Mouse (Mus musculus) spleen, postnatal 0 days (tissue): ENCODE results near the gene Clec2l. TPM values are rescaled to one million over a fixed set of nuclear protein-coding genes. Genes with fewer than 3 reads are reported as not detected.

Experiments
- polyA plus RNA-seq: library from polyadenylated mRNA; unstranded; fragments of >200 nt; fragmentation: Nextera tagmentation; extraction: Ambion mirVana; gene quantifications from 2 replicates; pipeline ENCODE4 v1.2.1, GENCODE M21; 2015

Clec2l gene
- 0.54 and 0.96 TPM in 2 replicates for polyA plus RNA-seq

GRCm38 (mm10) chr6:38662714-38663615 lies at the start of gene Clec2l:
Gene Clec2l, plus strand, starts transcription at chr6:38663069.

GRCm38 (mm10) chr6:38636852-38637618 lies 25.8 kb upstream of the Clec2l start, which contains the start of gene Klrg2:
Gene Klrg2, minus strand, starts transcription at chr6:38637242.

Other genes with a start within 250 kb of the Clec2l start
- 11.2 and 11.4 TPM in 2 replicates for gene Ubn2, start 229.1 kb upstream of the Clec2l start, polyA plus RNA-seq
- gene Fmc1, start 129.6 kb upstream of the Clec2l start, polyA plus RNA-seq = 107 and 109 TPM in 2 replicates
- 52.1 and 57.8 TPM in 2 replicates for gene Luc7l2, start 111.7 kb upstream of the Clec2l start, polyA plus RNA-seq
- gene Klrg2, start 25.8 kb upstream of the Clec2l start, polyA plus RNA-seq = 0.07 and 0.10 TPM in 2 replicates
- 6.9 and 9.0 TPM in 2 replicates for gene Tbxas1, start 212.3 kb downstream of the Clec2l start, polyA plus RNA-seq
- 16.2 and 16.8 TPM in 2 replicates for gene Hipk2, start 213.1 kb downstream of the Clec2l start, polyA plus RNA-seq